Mouse (Mus musculus) brown adipose tissue, adult 24 weeks (tissue): Measurements from ENCODE around the gene Hoxc4. TPM values are rescaled to one million over a fixed set of nuclear protein-coding genes. Genes with fewer than 3 reads are reported as not detected.

ENCODE experiments used
- H3K27ac ChIP-seq: fragments of 200-500 bp; replicated peaks from 2 replicates; pipeline ENCODE4 v1.5.1; 2012; ENCODE audit warnings: low read depth, mild to moderate bottlenecking, low read length
- H3K4me1 ChIP-seq: fragments of 200-500 bp; 2 replicates; pipeline ENCODE4 v1.6.1; 2012; ENCODE audit warnings: low read length, mixed read lengths; ENCODE audit not compliant: control insufficient read depth, insufficient read depth, insufficient read length
- H3K4me3 ChIP-seq: fragments of 200-500 bp; 2 replicates; pipeline ENCODE4 v1.5.1; 2012; ENCODE audit warnings: low read depth, mild to moderate bottlenecking, low read length, moderate library complexity; ENCODE audit not compliant: insufficient read depth
- polyA plus RNA-seq: library from polyadenylated mRNA; stranded (reverse); fragments of >200 nt; gene quantifications from 2 replicates; pipeline ENCODE4 v1.2.4, GENCODE M21; 2012; ENCODE audit not compliant: missing spikeins, insufficient read depth, insufficient read length

Gene Hoxc4
- 9.4 and 13.7 TPM in 2 replicates for polyA plus RNA-seq

DNA sequence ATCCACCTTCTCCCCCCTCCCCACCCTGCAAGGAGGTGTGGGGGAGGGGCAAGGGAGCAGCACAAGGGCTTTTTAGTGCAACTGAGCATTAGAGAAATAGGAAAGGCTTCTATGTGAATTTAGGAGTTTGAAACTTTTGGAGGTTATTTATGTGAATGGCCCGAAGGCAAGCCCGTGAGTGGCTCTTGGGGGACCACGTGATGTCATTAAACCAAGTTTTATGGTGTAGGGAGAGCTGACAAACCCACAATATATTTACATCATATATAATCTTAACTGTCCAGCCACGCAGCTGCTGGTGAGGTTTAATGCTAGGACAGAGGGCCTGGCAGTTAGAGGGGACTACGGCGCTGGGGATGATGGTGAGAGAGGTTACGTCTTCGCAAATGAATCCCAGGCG, at the start of gene Hoxc4:
Gene Hoxc4, plus strand, starts transcription at position 299 of the 400 bp plus-strand sequence.
- Histone ChIP-seq H3K4me3 (no peak within 1 kb of the TSS), H3K4me1 (0 out of 2 replicates have a peak, but pooled peaks cover 3% of the 10 kb centered on the region), H3K27ac (peak within 1 kb of the TSS; percentile 12; the same call in 1 of the 2 replicates)

DNA sequence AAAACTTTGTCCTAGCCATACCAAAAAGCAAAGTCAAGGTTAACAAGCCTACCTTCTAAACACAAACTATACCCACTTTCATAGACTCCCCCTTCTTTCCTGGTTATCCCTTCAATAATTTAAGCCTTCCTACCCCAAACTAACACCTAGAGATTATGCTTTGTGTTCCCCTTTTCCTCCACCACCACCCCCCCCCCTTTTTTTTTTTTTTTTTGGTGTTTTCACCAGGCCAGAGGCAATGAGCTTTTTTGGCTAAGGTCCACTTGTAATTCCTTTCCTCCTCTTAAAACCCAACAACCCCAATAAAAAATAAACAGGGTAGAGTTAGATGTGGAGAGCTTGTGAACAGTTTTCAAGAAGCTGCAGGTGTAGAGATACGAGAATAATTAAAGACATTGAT, 49.4 kb upstream of the Hoxc4 start:
- Histone ChIP-seq H3K27ac (no peak overlapping the region), H3K4me3 (no peak overlapping the region), H3K4me1 (no peaks in the 10 kb centered on the region)

DNA sequence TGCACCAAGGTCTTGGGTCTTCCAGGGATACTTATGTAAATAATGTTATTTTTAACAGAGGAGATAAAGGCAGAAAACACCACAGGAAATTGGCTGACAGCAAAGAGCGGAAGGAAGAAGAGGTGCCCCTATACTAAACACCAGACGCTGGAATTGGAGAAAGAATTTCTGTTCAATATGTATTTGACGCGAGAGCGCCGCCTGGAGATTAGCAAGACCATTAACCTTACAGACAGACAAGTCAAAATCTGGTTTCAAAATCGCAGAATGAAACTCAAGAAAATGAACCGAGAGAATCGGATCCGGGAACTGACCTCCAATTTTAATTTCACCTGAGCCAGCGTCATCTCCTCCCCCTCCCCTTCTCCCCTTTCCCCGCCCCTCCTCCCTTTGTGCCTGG, 48.0 kb upstream of the Hoxc4 start:
- no peak overlapping the region for H3K4me3 ChIP-seq
- H3K27ac ChIP-seq = no peak overlapping the region
- H3K4me1 ChIP-seq = no peaks in the 10 kb centered on the region

DNA sequence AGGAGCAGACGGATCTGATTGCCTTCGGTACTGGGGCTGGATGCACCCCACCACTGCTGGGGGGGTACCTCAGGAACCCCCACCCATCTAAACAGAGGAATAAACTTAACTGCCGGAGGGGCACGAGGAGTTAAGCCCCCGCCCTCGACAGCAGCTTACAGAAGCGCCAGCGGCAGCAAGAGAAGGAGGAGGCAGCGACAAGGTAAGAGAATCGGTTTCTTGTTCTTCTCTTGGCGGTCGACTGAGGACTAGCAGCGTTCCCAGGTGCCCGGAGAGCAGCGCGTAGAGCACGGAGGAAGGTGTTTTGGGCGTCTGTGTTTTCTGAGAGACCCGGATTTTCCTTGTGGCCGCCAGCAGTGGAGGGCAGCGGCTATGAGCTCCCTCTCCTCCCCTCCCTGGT, 46.5 kb upstream of the Hoxc4 start:
- no peak overlapping the region for H3K27ac ChIP-seq
- no peaks in the 10 kb centered on the region for H3K4me1 ChIP-seq
- no peak overlapping the region for H3K4me3 ChIP-seq

DNA sequence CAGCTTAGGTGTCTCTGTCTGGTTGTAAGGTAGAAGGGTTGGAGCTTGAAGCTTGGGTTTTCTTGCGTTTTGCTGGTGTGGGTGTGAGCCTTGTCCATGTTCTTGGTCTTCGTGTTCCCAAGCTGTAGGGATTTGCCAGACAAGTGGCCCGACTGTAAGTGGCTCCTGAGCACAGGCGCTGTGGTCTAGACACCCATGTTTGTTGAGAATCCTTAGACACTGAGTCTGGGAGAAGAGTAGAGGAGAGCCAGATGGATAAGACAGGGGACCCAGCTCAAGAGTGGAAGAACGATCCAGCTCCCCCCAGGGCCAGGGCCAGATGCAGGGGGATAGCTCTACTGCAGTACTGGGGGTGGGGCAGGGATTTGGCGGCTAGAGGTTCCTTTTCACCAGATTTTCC, 46.0 kb upstream of the Hoxc4 start:
- H3K4me3 ChIP-seq = no peak overlapping the region
- no peak overlapping the region for H3K27ac ChIP-seq

DNA sequence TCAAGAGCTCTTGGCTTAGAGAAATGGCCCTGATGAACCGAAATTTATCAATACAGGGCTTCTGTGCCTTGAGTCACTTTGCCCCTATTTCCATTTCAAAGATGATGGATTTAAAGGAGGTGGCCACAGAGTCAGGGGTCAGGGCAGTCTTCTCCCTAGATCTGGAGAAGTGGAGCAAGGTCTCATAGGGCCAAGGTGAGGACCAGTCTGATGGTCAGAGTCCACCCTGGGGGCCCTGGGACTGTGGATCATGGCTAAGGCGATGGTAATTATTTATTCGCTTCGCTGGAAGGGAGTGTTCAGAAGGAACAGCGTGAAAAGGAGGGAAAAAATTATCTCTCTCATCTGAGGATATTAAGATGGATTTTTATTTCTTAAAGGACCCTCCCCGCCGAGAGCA, 43.7 kb upstream of the Hoxc4 start:
- H3K4me3 ChIP-seq = no peak overlapping the region
- no peak overlapping the region for H3K27ac ChIP-seq
- no peaks in the 10 kb centered on the region for H3K4me1 ChIP-seq

More for the DNA sequence above, 46.0 kb upstream of the Hoxc4 start:
- H3K4me1 ChIP-seq = no peaks in the 10 kb centered on the region

DNA sequence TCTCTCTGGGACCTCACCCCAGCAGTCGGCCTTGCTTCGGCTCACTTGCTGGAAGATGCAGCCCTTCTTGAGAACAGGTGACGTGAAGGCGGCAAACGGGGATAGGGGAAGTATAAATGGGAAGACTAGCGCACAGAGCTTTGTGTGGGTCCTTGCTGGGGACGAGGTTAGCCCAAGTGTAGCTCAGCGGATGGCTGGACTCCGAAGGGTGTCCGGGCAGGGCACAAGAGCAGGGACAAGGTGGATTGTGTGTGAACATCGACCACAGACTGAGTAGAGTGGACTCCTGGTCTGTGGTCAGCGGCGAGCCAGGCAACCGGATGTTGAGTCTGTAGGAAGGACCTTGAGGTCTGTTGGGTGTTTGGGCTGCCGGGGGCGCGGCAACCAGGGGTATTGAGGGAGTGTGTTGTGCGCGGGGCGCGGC, 43.0 kb upstream of the Hoxc4 start:
- Histone ChIP-seq H3K4me1 (no peaks in the 10 kb centered on the region), H3K4me3 (no peak overlapping the region), H3K27ac (no peak overlapping the region)

DNA sequence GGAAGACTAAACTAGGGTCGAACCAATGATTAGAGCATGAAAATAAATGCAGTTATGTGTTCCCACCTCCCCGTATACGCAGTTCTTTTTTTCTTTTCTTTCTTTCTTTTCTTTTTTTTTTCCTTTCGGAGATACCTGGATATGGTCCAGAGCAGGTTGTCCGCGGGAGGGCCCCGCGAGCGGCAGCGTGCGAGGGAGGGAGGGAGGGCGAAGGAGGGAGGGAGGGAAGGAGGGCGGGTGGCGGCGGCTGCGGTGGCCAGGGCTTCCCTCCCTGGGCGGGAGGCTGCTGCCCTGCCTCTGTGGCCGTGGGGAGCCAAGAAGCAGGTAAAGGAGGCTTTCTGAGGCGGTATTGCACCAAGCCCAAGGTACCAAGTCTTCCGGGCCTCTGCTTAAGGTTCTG, 42.6 kb upstream of the Hoxc4 start, which contains the start of gene Hoxc9:
Gene Hoxc9, plus strand, starts transcription at position 269 of the 400 bp plus-strand sequence.
- H3K27ac ChIP-seq = no peak within 1 kb of the TSS
- no peaks in the 10 kb centered on the region for H3K4me1 ChIP-seq

DNA sequence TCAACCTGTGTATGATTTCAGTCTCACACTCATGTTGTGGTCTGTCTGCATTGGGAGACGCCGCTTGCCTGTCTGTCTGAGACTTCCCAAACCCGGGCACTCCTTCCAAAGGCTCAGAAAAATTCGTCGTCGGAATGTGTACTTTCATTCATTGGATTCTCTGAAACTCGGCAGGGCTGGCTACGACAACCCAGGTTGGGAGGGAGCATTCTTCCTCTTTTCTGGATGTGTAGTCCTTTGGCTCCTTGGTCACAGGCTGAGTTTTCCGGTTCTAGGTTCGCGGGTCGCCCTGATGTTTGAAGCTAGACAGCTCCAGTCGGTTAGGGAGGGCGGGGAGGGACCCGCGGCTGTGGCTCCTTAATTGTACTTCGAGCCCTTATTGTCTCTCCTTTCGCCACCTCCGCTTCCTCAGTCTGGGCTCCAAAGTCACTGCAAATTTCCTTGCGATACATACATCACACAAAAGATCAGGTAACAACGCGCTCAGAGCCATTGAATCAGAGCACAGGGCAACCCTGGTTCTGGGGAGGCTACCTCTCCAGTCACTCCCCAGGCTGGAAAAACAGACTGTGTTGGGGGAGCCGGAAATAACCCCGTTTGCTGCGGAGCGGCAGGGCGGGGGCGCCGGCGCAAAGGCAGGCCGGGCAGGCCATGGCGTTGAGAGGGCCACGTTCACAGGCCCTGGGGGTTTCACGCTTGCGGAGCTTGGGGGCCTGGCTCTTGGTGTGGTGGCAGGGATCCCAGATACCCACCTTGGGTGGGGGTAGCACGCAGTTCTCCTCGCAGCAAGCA, 41.9 kb upstream of the Hoxc4 start:
- no peaks in the 10 kb centered on the region for H3K4me1 ChIP-seq
- peak overlapping the region; percentile 47 for H3K4me3 ChIP-seq
- H3K27ac ChIP-seq = no peak overlapping the region

More for the DNA sequence above, 42.6 kb upstream of the Hoxc4 start, which contains the start of gene Hoxc9:
- peak within 1 kb of the TSS; percentile 47 for H3K4me3 ChIP-seq

DNA sequence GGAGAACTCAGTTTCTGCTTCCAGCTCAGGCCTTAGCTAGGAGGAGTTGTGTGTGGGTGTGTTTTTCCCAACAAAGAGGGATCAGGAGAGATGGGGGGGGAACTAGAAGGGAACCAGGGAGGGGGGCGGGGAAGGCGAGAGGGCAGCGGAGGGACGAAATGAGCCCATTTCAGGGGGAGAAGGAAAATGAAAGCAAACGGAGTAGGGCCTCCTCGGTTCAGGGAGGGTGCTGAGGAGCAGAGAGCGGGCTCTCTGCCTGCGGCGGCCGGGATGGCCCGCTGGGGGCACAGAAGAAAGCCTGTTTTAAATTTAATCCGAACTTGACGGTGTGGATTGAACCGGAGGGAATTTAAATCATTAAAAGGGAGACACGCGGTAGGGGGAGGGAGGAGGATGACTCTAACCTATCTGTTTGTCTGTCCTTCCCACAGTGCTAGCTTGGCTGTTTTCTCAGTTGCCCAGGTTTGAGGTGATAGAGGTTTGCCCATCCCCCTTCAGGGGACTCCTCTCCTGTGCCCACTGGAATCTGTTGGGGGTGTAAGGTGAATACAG, 41.2 kb upstream of the Hoxc4 start:
- Histone ChIP-seq H3K27ac (no peak overlapping the region), H3K4me3 (peak overlapping the region; percentile 47), H3K4me1 (no peaks in the 10 kb centered on the region; the same call in 1 of the 2 replicates)

DNA sequence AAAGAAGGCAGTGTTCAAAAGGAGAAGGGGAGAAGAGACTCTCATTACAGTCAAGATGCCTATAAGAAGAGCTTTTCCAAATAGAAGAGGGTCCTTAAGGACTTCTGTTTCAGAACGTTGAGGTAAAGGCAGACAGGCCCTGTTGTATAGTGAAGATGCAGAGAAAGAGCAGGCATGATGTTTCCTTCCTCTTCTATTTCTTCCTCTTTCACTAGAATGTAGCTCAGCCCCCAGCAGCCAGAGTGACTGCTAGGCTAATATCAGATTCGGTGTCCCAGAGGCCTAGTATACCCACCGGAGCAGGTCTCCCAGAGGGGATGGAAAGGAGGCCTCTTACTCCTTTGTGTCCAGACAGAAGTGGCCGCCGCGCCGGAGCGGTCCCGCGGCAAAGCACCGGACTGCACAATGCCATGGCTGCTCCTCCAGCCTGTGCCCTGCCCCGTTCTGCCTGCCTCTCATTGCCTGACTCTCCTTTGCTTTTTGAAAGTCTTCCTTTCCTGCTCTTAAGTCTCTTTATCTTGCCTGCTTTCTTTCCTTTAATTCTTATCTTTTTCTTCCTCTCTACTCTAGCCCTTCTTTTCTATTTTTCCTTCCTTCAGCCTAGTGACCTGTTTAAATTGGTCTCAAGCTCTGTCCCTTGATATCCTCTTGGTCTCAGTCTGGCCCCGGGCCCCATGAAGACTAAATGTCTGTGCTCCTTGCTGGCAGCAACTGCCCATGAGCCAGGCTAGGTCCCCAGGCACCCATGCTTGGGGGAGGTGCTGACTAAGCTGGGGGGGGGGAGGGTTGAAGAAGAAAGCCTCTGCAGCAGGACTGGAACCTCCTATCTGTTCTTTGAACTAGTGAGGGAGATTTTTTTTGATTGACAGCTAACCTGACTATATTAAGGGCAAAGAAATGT, 39.9 kb upstream of the Hoxc4 start:
- no peak overlapping the region for H3K4me3 ChIP-seq
- H3K4me1 ChIP-seq = no peaks in the 10 kb centered on the region; the same call in 1 of the 2 replicates
- H3K27ac ChIP-seq = no peak overlapping the region

DNA sequence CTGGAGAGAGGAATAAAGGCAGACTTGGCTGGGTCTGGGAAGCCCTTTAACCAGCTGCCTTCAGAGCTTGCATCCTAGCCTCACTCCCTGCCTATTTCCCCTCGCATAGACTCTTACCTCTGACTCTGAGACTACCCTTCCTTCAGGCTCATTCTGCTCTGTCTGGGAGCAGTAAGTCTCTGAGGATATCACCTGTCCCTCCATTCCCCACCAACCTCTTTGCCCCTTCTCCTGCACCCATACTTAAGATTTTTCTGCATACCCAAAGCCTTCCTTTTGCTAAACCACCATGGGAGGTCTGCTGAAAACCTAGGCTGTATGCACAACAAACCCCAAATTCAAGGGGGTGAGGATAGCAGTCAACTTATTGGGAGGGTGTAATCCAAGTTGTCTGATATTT, 38.8 kb upstream of the Hoxc4 start:
- H3K4me3 ChIP-seq = no peak overlapping the region
- H3K4me1 ChIP-seq = no peaks in the 10 kb centered on the region; the same call in 1 of the 2 replicates
- no peak overlapping the region for H3K27ac ChIP-seq

DNA sequence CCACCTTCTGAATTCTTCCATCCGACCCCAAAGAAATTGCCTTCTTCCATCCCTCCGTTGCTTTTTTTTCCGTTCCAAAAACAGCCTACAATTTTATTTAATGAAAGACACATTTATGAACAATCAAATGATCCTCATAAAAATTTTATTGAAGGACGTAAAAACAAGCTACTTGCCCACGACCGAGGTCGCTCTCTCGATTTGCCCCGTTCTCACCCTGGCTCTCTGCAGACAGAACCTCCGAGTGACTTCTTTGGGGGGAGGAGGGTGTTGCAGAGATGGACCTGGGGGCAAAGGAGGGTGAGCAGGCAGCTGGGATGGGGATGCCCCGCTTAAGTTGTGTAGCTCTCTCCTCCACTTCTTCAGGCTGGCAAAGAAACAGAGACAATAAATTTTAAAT, 38.4 kb upstream of the Hoxc4 start:
- H3K4me3 ChIP-seq = no peak overlapping the region
- H3K4me1 ChIP-seq = no peaks in the 10 kb centered on the region; the same call in 1 of the 2 replicates
- H3K27ac ChIP-seq = no peak overlapping the region

DNA sequence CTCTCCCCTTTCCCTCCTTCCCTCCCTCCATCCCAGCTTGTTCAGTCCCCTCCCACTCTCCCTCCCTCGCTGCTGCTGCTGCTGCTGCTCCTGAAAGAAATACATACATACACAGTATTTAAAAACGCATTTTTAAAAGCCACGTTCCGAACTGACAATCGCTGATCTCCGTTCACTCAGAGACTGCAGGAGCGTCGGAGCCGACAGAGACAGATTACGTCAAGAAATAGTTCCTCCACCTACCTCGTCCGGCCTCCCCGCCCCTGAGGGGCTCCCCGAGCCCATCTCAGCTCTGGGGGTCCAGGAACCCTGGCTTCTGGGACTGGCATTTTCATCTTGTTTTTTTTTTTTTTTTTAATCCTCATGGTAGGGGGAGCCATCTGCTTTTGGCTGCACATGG, 37.8 kb upstream of the Hoxc4 start:
- Histone ChIP-seq H3K4me1 (no peaks in the 10 kb centered on the region; the same call in 1 of the 2 replicates), H3K4me3 (no peak overlapping the region), H3K27ac (no peak overlapping the region)
